Mouse (Mus musculus) cerebellum, postnatal 36 days (tissue): ENCODE results near the gene Iscu.
A peak's percentile ranks its signal among the peaks of the same experiment; 100 is the strongest.
"Not testable (repeated sequence)": the region's sequence is repeated elsewhere in the genome, so short reads cannot be mapped to it uniquely, and the experiment has no call there.

Source experiments
- DNase-seq, 2 experiments: peaks; one replicate each; pipeline ENCODE4 v3.0.0; 2021 to 2022; ENCODE audit warnings: mixed read lengths in 2 of 2

Gene Iscu

GRCm38 (mm10) chr5:113761585-113761984 is 11.0 kb upstream of the Iscu start:
- DNase-seq, result no peak

GRCm38 (mm10) chr5:113764426-113764825 is 8.1 kb upstream of the Iscu start:
- DNase-seq, result no peak

- no peak for DNase-seq
These were observed 6.7 kb upstream of the Iscu start for GRCm38 (mm10) chr5:113765641-113766526.

- no peak for DNase-seq
These were observed 3.7 kb upstream of the Iscu start for GRCm38 (mm10) chr5:113768806-113769205.

- peak; percentile 79 to 87 for DNase-seq
These were observed 1.1 kb upstream of the Iscu start for GRCm38 (mm10) chr5:113771213-113772162.

- DNase-seq, result peak in 1 of 2 experiments; percentile 17
These were observed 464 bp downstream of the Iscu start for GRCm38 (mm10) chr5:113772905-113773519.

GRCm38 (mm10) chr5:113773664-113774063 is 1.1 kb downstream of the Iscu start:
- peak; percentile 83 to 85 for DNase-seq

- DNase-seq, result no peak
These were observed 3.0 kb downstream of the Iscu start for GRCm38 (mm10) chr5:113775585-113775984.

GRCm38 (mm10) chr5:113776128-113776895 is 3.8 kb downstream of the Iscu start:
- no peak for DNase-seq

GRCm38 (mm10) chr5:113776896-113777226 is 4.3 kb downstream of the Iscu start:
- no peak for DNase-seq

- not testable (repeated sequence) for DNase-seq
These were observed 5.2 kb downstream of the Iscu start for GRCm38 (mm10) chr5:113777728-113778127.

- no peak for DNase-seq
These were observed 7.0 kb downstream of the Iscu start for GRCm38 (mm10) chr5:113779569-113779968.

GRCm38 (mm10) chr5:113780082-113780752 is 7.7 kb downstream of the Iscu start:
- DNase-seq, result no peak

GRCm38 (mm10) chr5:113780763-113781162 is 8.2 kb downstream of the Iscu start:
- no peak for DNase-seq

GRCm38 (mm10) chr5:113781254-113781653 is 8.7 kb downstream of the Iscu start:
- no peak for DNase-seq

- no peak for DNase-seq
These were observed 9.3 kb downstream of the Iscu start for GRCm38 (mm10) chr5:113781875-113782274.

GRCm38 (mm10) chr5:113782624-113783023 is 10.1 kb downstream of the Iscu start:
- DNase-seq, result no peak

- DNase-seq, result no peak
These were observed 11.0 kb downstream of the Iscu start for GRCm38 (mm10) chr5:113783581-113784001.

GRCm38 (mm10) chr5:113784104-113784503 is 11.6 kb downstream of the Iscu start:
- not testable (repeated sequence) for DNase-seq

GRCm38 (mm10) chr5:113786985-113787384 is 14.4 kb downstream of the Iscu start:
- DNase-seq, result no peak

- no peak for DNase-seq
These were observed 16.1 kb downstream of the Iscu start for GRCm38 (mm10) chr5:113788645-113789044.
